Mouse (Mus musculus) liver, embryonic 16.5 days (tissue): ENCODE data around the gene Sowaha. TPM values are rescaled to one million over a fixed set of nuclear protein-coding genes. Genes with fewer than 3 reads are reported as not detected.
A peak's percentile ranks its signal among the peaks of the same experiment; 100 is the strongest.

Source experiments
- ATAC-seq: fragments of 200-750 bp; cut with Nextera tagmentation; 2 replicates; pipeline ENCODE4 v1.8.0; 2017; ENCODE audit warnings: low read depth, mild to moderate bottlenecking, moderate number of reproducible peaks, moderate library complexity
- H3K27ac ChIP-seq: fragments of 300-500 bp; sonication (generic); 2 replicates; pipeline ENCODE4 v1.5.1; 2014; ENCODE audit warnings: mild to moderate bottlenecking, low read length
- H3K27me3 ChIP-seq: fragments of 300-500 bp; sonication (generic); 2 replicates; pipeline ENCODE4 v1.6.1; 2014; ENCODE audit warnings: low read depth, low read length, mixed read lengths; ENCODE audit not compliant: control insufficient read depth, insufficient read depth
- H3K36me3 ChIP-seq: fragments of 300-500 bp; sonication (generic); 2 replicates; pipeline ENCODE4 v1.6.1; 2014; ENCODE audit warnings: mild to moderate bottlenecking; ENCODE audit not compliant: control insufficient read depth, insufficient read depth
- H3K4me1 ChIP-seq: fragments of 300-500 bp; sonication (generic); 2 replicates; pipeline ENCODE4 v1.6.1; 2014; ENCODE audit warnings: low read depth, low read length, mixed read lengths; ENCODE audit not compliant: control insufficient read depth
- H3K4me2 ChIP-seq: fragments of 300-500 bp; sonication (generic); 2 replicates; pipeline ENCODE4 v1.6.1; 2014; ENCODE audit warnings: low read depth, low read length, mixed read lengths
- H3K4me3 ChIP-seq: fragments of 300-500 bp; sonication (generic); 2 replicates; pipeline ENCODE4 v1.5.1; 2014; ENCODE audit warnings: low read depth, mild to moderate bottlenecking, low read length
- H3K9ac ChIP-seq: fragments of 300-500 bp; sonication (generic); 2 replicates; pipeline ENCODE4 v1.6.1; 2014; ENCODE audit warnings: low read depth, low read length
- H3K9me3 ChIP-seq: fragments of 300-500 bp; sonication (generic); replicated peaks from 2 replicates; pipeline ENCODE4 v1.6.1; 2016; ENCODE audit warnings: low read length; ENCODE audit not compliant: control insufficient read depth
- WGBS: fragments of 180-500 bp; shearing (Covaris S2); extraction: QIAGEN DNeasy Blood & Tissue Kit; methylation state at CpG from one replicate; pipeline ENCODE4 v1.1.7; 2014; ENCODE audit not compliant: insufficient replicate concordance; 5-methylcytosine and 5-hydroxymethylcytosine counted together
- polyA plus RNA-seq: library from polyadenylated mRNA; unstranded; fragments of >200 nt; fragmentation: Nextera tagmentation; extraction: Ambion mirVana; gene quantifications from 2 replicates; pipeline ENCODE4 v1.2.1, GENCODE M21; 2015

Sowaha gene
- polyA plus RNA-seq, 1 experiment from 2014 or later: 15.9 TPM

DNA sequence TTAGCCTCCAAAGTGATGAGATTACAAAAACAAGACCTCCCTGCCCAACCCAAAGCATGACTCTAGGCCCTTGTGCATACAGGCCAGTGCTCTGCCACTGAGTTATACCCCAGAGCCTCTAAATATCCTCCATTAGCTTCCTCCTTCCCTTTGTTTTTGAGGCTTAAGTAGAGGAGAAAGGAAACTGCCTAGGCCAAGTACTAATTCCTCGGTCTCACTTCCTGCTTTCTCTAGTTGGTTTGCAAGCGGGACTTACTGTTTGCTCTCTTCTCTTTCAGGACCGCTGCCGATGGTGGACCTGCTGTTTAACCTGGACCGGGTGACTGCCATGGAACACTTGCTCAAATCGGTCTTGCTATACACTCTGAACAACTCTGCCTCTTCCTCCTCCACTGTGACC lies 43.7 kb downstream of the Sowaha start:
- Histone ChIP-seq H3K36me3 (no peaks in the 10 kb centered on the region), H3K9me3 (no peaks in the 10 kb centered on the region), H3K27me3 (no peaks in the 10 kb centered on the region; the same call in 1 of the 2 replicates), H3K9ac (no peak overlapping the region), H3K27ac (no peak overlapping the region), H3K4me2 (no peak overlapping the region), H3K4me1 (peaks cover 24% of the 10 kb centered on the region), H3K4me3 (no peak overlapping the region)
- 58% methylated on average over 6 of the region's 6 CpGs for WGBS
- ATAC-seq: no peak

DNA sequence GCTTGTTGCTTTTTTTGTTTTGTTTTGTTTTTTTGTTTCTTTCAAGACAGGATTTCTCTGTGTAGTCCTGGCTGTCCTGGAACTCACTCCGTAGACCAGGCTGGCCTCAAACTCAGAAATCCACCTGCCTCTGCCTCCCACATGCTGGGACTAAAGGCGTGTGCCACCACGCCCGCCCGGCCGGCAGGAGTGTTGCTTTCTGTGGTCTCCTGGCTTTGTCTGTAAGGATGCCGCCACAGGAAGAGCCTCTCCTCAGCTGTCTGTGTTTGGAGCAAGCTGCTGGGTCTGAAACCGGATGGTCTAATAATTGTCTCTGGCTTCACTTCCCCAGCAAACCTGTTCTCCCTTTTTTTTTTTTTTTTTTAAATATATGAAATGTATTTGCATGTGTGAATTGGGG lies 44.6 kb downstream of the Sowaha start:
- Histone ChIP-seq H3K36me3 (no peaks in the 10 kb centered on the region), H3K27me3 (no peaks in the 10 kb centered on the region; the same call in 1 of the 2 replicates), H3K4me2 (no peak overlapping the region), H3K9ac (no peak overlapping the region), H3K9me3 (no peaks in the 10 kb centered on the region), H3K4me1 (peaks cover 26% of the 10 kb centered on the region), H3K4me3 (no peak overlapping the region), H3K27ac (no peak overlapping the region)
- WGBS: 44% methylated on average over 8 of the region's 8 CpGs
- ATAC-seq: no peak

DNA sequence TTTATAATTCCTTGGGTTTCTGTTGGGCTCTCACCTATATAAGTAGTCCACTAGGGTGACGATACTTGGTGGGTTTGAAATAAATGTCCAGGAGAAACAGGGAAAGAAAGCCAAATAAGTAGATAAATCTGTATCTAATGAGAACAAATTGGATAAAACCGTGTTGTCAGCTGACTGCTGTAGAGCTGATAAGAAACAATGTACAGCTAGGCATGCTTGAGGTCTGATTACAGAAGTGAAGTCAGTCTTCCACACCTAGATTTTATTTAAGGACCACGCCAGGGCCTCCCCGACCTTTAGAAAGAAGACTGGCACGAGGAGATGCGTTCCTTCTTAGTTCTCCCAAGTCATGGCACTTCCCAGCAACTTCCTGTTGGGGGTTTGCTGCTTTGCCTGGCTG lies 47.0 kb downstream of the Sowaha start:
- H3K4me1 ChIP-seq: peaks cover 35% of the 10 kb centered on the region
- H3K27ac ChIP-seq: no peak overlapping the region
- ATAC-seq: no peak
- H3K36me3 ChIP-seq: peaks cover 10% of the 10 kb centered on the region
- 16% methylated on average over 6 of the region's 6 CpGs for WGBS
- no peak overlapping the region for H3K4me2 ChIP-seq
- no peak overlapping the region for H3K4me3 ChIP-seq
- no peak overlapping the region for H3K9ac ChIP-seq
- H3K27me3 ChIP-seq: no peaks in the 10 kb centered on the region
- no peaks in the 10 kb centered on the region for H3K9me3 ChIP-seq

DNA sequence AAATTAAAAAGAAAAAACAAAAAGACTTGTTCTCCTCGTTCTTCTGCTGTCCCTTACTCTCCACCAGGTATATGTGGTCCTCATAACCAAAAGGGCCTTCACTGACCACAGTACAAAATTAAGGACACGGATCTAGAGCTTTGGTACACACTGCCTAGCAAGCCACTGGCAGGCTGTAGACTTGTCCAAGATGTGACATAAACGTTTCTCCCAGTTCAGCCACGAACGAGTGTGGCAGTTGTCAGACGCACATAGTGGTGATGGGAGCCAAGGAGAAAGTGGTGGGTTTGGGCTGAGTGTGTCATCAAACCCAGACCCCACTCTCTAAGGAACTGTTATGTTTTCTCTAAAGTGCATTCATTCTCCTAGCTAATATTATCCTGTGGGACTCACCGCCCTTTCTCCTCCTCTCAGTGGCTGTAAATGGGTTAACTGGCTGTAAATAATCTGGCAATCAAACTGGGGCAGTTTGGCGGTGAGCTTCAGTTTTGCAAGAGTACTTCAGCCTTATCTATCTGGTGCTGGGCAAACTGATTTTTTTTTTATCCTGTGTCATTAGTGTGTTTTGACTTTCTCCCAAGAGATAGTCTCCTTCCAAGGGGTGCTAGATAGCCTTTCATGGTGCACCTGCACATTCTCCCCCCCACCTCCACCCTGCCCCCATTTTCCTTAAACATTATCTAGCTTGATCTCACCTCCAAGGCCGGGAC lies 48.6 kb downstream of the Sowaha start:
- peaks cover 35% of the 10 kb centered on the region for H3K4me1 ChIP-seq
- WGBS: 5% methylated on average over 9 of the region's 9 CpGs
- ATAC-seq: no peak

DNA sequence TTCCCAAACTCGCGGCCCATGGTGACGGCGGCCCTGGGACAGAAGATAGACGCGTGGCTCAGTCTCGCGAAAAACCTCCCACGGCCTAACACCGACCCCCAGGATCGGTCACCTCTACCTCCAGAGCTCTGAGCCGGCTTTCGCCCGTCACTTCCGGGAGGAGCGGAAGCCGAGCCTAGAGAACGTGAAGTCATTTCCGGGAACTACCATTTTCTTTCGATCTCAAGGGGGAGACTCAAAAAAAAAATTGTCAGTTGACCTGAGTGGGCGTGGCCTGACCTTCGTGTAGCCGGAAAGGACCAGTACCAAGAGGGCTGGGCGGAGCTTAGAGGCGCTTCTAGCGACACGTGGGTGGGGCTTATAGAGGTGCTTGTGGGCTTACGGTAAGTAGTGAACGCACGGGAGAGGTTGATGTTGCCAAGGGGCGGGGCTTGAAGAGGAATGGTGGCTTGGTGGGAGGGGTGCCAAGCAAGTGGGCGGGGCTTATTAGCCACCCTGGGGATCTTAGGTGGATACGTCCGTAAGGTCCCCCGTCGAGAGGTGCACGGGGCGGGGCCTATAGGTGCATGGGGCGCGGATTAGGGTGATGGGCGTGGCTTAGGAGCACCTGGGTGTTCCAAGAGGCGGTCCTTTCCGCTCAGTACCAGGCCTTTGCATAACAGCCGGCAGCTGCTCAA lies 49.3 kb downstream of the Sowaha start, which contains the start of the genes Uqcrq and Gdf9:
Gene Uqcrq (minus strand): TSS at position 162 of the 677 bp plus-strand sequence.
Gene Gdf9 (plus strand): TSS at position 354 of the 677 bp plus-strand sequence.
- peak within 1 kb of the TSS; percentile 91 for H3K27ac ChIP-seq
- peak within 1 kb of the TSS; percentile 88 for H3K4me2 ChIP-seq
- peaks cover 12% of the 10 kb centered on the region for H3K36me3 ChIP-seq
- H3K4me1 ChIP-seq: peaks cover 35% of the 10 kb centered on the region
- no peaks in the 10 kb centered on the region for H3K9me3 ChIP-seq
- WGBS: under 1% methylated on average over 44 of the region's 44 CpGs
- no peaks in the 10 kb centered on the region for H3K27me3 ChIP-seq
- peak within 1 kb of the TSS; percentile 95 for H3K4me3 ChIP-seq
- H3K9ac ChIP-seq: peak within 1 kb of the TSS; percentile 92
- ATAC-seq: peak; percentile 89

More for the DNA sequence above, 48.6 kb downstream of the Sowaha start:
- H3K9me3 ChIP-seq: no peaks in the 10 kb centered on the region
- peaks cover 12% of the 10 kb centered on the region for H3K36me3 ChIP-seq
- H3K27ac ChIP-seq: peak overlapping the region; percentile 91
- peak overlapping the region; percentile 95 for H3K4me3 ChIP-seq
- H3K9ac ChIP-seq: peak overlapping the region; percentile 57
- H3K27me3 ChIP-seq: no peaks in the 10 kb centered on the region
- peak overlapping the region; percentile 88 for H3K4me2 ChIP-seq

DNA sequence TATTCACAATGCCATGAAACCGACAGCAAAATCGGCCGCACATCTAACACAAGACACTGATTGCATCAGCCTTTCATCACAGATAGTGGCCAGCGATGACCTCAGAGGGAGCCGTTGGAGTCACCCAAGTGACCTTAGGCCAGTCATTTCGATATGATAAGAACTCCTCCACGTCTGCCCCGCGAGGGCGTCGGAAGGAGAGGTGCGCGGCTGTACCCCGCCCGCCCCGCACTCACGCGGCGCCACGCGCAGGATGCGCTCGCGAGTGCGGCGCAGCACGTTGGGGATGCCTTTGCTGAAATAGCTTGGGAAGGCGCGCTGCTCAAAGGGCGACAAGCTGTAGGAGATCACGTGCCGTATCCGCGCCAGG lies 49.8 kb downstream of the Sowaha start:
- under 1% methylated on average over 34 of the region's 34 CpGs for WGBS
- Histone ChIP-seq H3K27ac (peak overlapping the region; percentile 91), H3K9me3 (no peaks in the 10 kb centered on the region), H3K4me3 (peak overlapping the region; percentile 95), H3K4me1 (peaks cover 35% of the 10 kb centered on the region), H3K27me3 (no peaks in the 10 kb centered on the region), H3K4me2 (peak overlapping the region; percentile 88), H3K36me3 (peaks cover 12% of the 10 kb centered on the region), H3K9ac (peak overlapping the region; percentile 92)
- peak; percentile 17 for ATAC-seq

DNA sequence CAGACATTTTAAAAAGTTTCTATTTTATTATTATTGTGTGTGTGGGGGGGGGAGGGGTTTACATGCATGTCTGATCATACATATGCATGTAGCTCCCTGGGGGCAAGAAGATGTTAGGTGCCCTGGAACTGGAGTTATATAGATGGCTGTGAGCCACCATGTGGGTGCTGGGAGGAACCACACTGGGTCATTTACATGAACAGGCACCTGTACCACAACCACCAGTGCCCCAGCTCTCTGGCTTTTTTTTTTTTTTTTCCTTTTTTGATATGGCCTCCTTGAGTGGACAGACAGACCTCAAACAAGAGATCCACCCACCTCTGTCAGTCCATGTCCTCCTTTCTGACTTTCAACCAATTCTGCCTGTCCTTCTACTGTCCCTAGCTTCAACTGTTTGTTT lies 50.9 kb downstream of the Sowaha start:
- Histone ChIP-seq H3K4me3 (peak overlapping the region; percentile 95), H3K36me3 (peaks cover 12% of the 10 kb centered on the region), H3K4me1 (peaks cover 35% of the 10 kb centered on the region), H3K4me2 (peak overlapping the region; percentile 88), H3K9me3 (no peaks in the 10 kb centered on the region), H3K27ac (no peak overlapping the region), H3K9ac (peak overlapping the region; percentile 92; the same call in 1 of the 2 replicates), H3K27me3 (no peaks in the 10 kb centered on the region)
- no peak for ATAC-seq

DNA sequence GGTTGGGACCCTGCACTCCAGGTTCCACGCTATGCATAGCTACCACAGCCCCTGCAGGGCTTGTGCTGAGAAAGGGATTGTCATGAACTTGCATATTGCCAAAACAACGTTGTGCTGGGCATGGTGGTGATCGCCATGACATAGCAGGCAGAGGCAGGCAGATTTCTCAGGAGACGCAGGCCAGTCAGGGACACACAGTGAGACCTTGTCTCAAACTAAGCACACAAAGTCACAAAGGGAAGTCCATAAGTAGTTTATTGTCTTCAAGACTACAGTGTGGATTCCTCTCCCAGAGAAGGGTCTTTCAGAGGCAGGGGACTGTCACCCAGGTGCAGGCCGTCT lies 51.4 kb downstream of the Sowaha start:
- peaks cover 12% of the 10 kb centered on the region for H3K36me3 ChIP-seq
- no peak overlapping the region for H3K4me2 ChIP-seq
- H3K4me3 ChIP-seq: no peak overlapping the region
- 78% methylated on average over 5 of the region's 5 CpGs for WGBS
- no peaks in the 10 kb centered on the region for H3K27me3 ChIP-seq
- peaks cover 35% of the 10 kb centered on the region for H3K4me1 ChIP-seq
- ATAC-seq: no peak
- no peak overlapping the region for H3K9ac ChIP-seq
- H3K27ac ChIP-seq: no peak overlapping the region
- no peaks in the 10 kb centered on the region for H3K9me3 ChIP-seq
